Mouse (Mus musculus): ENCODE results near the gene Sirt2.

Gene Sirt2

GRCm38 (mm10) chr7:28833723-28834347, 67.3 kb downstream of the Sirt2 start, which contains the start of gene Lgals4:
Lgals4 (plus strand) TSS chr7:28833854.
- no peak for DNase-seq (ENCODE audit: low spot score)

- no peak for DNase-seq (ENCODE audit: low spot score)
These were observed 70.4 kb downstream of the Sirt2 start for GRCm38 (mm10) chr7:28836936-28837335.

Data from MN1 (cell line).